Mouse (Mus musculus) testis, adult 2 months (tissue): ENCODE data around the gene Btbd1.

ENCODE experiments used
- CTCF ChIP-seq: fragments of 200-500 bp; IDR thresholded peaks from 2 replicates; pipeline ENCODE4 v1.5.1; 2012; ENCODE audit warnings: low read depth, mild to moderate bottlenecking, inconsistent platforms, low read length, moderate library complexity; ENCODE audit not compliant: control insufficient read depth, insufficient read depth, insufficient replicate concordance
- POLR2A ChIP-seq: fragments of 200-500 bp; IDR thresholded peaks from 2 replicates; pipeline ENCODE4 v1.6.1; 2012; ENCODE audit warnings: low read depth, mild to moderate bottlenecking, inconsistent platforms, low read length, moderate library complexity; ENCODE audit not compliant: control insufficient read depth

GRCm38 (mm10) chr7:81842998-81843397, 13.8 kb upstream of the Btbd1 start:
- TF ChIP-seq CTCF: no peak
- no peak for TF ChIP-seq POLR2A
